Mouse (Mus musculus) left cerebral cortex, postnatal 10 days (tissue): ENCODE data around the gene Traf7. TPM values are rescaled to one million over a fixed set of nuclear protein-coding genes. Genes with fewer than 3 reads are reported as not detected.

Experiments
- DNase-seq, 2 experiments: peaks; one replicate each; pipeline ENCODE4 v3.0.0; 2021 to 2022; ENCODE audit warnings: low spot score in 2 of 2, mixed read lengths in 1 of 2; ENCODE audit errors: extremely low spot score in 1 of 2
- intact Hi-C: fragments of 180-260 bp; cut with DNase I; formaldehyde crosslinking; loops from one replicate; pipeline ENCODE4 v1.15.1; 2025
- total RNA-seq, 2 experiments: library from RNA; stranded (reverse); gene quantifications; 2 replicates each; pipeline ENCODE4 v1.2.3; 2021

The Traf7 gene
- total RNA-seq, 2 experiments from 2014 or later = 105 to 107 TPM

GRCm38 (mm10) chr17:24520450-24520849 lies 7.3 kb downstream of the Traf7 start:
- intact Hi-C loops = no loop called here
- DNase-seq = no peak

DNA sequence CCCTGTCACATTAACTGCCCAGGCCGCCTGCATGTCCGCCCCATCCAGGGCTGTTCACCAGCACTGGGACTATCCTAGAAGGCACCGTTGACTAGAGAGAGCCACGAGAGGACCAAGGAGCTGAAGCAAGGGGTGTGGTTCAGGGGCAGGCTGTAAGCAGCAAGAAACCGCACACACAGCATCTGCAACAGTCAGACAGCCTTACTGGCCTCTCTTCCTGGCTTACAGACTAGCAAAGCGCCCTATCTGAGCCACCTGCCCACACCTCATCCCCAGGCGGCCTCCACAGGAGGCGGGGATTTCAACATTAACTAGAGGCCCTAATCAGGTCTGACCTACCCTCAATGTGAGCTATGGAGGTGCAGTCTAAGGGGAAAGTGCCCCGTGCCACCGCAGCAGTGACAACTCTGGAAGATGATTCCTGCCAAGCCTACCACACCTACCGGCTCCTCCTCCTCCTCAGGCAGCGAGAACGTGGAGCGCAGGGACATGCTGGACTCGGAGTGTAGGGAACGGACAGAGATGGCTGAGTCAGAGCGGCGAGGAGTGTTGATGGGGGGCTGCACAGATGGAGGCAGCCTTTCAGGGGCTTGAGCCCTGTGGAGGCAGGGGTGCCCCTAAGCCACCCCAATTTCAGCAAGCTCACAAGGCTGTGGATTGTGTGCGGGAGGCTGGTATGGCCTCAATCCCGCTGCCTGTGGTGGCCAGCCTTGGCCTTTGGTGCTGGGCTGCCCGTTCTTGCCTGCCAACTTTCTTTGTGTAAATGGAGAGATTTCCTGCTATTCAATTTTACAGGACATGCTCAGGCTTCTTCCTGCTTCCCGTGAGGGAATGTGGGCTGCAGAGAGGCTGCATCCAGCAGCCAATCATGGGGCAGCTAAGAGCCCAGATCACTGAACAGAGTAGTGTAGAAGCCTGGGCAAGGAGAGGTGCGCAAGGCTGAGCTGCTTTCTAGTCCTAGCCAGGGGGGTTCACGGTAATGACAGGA lies 13.2 kb downstream of the Traf7 start:
- intact Hi-C loops = no loop called here
- peak in 1 of 2 experiments; percentile 43 for DNase-seq

DNA sequence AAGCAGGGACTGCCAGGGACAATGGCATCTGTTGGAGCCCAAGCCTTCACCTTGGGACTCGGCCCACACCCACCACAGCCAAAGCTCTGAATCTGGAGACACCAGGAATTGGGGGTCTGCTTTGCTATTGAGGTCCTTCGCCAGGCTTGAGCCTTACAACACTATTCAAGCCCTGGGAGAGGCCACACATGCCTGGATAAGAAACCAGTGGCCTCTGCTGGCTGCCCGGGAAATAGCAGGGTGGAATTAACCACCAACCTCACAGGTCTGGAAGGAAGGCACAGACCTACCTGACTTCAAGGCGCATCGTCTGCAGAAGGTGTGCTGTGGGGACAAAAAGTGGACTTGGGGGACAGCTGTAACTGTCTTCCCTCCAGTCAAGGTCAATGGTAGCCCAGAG lies 14.1 kb downstream of the Traf7 start:
- intact Hi-C loops = no loop called here
- peak in 1 of 2 experiments; percentile 69 for DNase-seq

GRCm38 (mm10) chr17:24507806-24508460 lies 19.8 kb downstream of the Traf7 start:
- no peak for DNase-seq
- intact Hi-C loops = no loop called here

- DNase-seq = peak in 1 of 2 experiments; percentile 47
Measured at GRCm38 (mm10) chr17:24507129-24507664, 20.5 kb downstream of the Traf7 start.

DNA sequence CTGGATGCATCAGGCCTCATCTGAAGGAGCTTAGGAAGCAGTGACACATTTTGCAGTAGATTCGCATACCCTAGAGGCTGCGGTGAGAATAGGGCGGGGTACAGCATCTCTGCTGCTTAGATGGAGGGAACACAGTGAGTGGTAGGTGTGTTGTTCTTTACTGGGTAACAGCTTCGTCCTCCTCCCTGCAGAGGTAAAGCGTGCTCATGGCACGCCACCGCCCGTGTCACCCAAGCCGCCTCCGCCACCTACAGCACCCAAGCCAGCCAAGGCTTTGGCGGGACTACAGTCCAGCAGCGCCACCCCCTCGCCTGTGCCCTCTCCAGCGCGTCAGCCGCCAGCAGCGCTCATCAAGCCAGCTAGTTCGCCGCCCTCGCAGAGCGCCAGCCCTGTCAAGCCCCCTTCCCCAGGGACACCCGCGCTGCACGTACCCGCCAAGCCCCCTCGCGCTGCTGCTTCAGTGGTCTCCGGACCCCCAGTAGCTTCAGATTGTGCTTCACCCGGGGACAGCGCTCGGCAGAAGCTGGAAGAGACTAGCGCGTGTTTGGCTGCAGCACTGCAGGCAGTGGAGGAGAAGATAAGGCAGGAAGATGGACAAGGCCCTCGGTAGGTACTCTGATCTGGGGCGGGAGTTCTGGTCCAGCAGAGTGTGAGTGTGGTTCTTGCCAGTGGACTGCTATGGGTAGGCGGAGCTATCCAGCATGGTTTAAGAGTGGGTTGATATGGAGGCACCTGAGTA lies 21.2 kb downstream of the Traf7 start:
- intact Hi-C loops = no loop called here
- peak in 1 of 2 experiments; percentile 63 for DNase-seq

More at GRCm38 (mm10) chr17:24507129-24507664, 20.5 kb downstream of the Traf7 start:
- intact Hi-C loops = no loop called here

GRCm38 (mm10) chr17:24505286-24505955 lies 22.3 kb downstream of the Traf7 start:
- DNase-seq = peak in 1 of 2 experiments; percentile 37
- intact Hi-C loops = no loop called here

DNA sequence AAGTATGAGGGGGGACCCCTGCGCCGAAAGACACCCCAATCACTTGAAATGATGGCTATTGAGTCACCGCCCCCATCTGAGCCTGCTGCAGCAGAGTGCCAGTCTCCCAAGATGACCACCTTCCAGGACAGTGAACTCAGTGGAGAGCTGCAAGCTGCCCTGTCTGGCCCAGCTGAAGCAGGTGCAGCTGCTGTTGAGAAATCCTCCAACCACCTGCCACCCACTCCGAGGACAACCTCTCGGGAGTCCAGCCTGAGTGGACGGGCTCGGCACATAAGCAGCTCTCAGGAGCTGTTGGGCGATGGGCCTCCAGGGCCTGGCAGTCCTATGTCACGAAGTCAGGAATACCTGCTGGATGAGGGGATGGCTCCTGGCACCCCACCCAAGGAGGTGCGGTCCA lies 23.7 kb downstream of the Traf7 start:
- intact Hi-C loops = no loop called here
- no peak for DNase-seq

DNA sequence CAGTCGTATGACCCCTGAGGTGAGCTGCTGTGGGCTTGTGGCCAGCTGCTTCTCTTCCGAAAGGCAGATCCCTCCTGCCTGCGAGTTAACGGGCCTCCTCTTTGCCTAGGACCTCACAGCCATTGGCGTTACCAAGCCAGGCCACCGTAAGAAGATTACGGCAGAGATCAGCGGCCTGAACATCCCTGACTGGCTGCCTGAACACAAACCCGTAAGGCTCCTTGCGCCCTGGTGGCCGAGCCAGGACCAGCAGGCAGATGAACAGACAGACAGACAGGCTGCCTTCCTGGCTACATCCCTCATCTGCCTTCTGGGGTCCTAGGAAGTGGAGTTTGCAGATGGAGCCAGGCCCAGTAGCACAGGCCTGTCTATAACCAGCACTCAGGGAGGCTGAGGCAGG lies 25.5 kb downstream of the Traf7 start:
- peak in 1 of 2 experiments; percentile 45 for DNase-seq
- intact Hi-C loops = no loop called here

- intact Hi-C loops = no loop called here
- DNase-seq = no peak
Measured at GRCm38 (mm10) chr17:24496026-24496425, 31.7 kb downstream of the Traf7 start.

GRCm38 (mm10) chr17:24495443-24495842 lies 32.3 kb downstream of the Traf7 start:
- DNase-seq = peak in 1 of 2 experiments; percentile 64
- intact Hi-C loops = no loop called here

GRCm38 (mm10) chr17:24494627-24495335 lies 33.0 kb downstream of the Traf7 start:
- intact Hi-C loops = no loop called here
- peak in 1 of 2 experiments; percentile 71 for DNase-seq

- DNase-seq = peak in 1 of 2 experiments; percentile 54
- intact Hi-C loops = no loop called here
Measured at GRCm38 (mm10) chr17:24490399-24490798, 37.3 kb downstream of the Traf7 start.

DNA sequence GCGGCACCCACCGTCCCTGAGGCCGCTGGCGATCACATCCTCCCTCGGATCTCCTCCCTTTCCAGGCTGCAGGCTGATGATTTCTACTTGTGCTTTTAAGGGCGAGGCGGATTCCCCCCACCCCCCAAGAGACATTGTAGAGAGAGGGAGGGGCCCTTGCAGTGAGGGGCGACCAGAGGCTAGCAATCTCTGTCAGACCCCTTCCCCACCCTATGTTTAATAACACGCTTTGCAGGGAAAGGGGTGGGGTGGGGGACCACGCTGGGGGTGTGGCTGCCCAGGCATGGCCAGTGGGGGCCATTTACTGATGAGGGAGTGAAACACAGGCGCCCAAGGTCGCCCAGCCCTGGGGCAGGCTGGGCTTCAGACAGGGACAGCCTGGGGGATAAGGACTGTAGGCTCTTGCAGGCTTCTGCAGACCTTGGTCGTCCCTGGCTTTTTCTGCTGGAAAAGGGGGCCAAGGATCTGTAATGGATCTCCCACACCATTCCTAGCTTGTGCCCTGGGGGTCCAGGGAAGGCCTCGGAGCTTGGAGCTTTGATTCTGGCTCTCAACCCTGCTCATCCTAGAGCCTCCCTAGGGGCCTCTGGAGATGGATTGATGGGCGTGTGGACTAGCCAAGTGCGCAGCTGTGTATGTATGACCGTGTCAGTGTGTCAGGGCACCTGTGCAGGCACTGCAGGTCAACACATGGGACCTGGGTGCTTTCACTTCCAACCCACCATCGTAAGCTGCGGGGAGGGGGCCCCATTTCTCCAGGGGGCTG lies 38.3 kb downstream of the Traf7 start:
- intact Hi-C loops = no loop called here
- DNase-seq = no peak

GRCm38 (mm10) chr17:24488662-24489264 lies 39.0 kb downstream of the Traf7 start:
- DNase-seq = peak in 1 of 2 experiments; percentile 77
- intact Hi-C loops = no loop called here

DNA sequence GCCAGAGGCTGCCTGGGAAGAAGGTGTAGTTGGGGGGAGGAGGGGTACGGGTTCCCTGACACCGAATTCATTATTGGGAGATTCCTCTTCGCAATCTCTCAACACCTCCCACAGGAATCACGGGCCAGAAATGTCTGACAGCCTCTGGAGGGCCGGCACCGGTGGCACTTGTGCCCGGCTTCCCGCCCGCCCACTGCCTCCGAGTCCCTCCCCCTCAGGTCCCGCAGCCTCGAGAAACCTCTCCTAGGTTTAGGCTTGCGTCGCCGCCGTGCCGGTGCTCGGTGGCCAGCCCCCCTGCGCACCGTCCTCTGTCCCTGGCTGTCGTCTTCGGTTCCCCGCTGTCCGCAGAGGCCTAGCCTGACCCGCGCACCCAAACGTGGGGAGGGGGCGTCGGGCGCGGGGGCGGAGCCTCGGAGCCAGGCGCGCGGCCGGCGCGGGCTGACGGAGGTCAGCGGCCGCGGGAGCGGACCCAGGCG lies 39.5 kb downstream of the Traf7 start, which contains the start of gene Caskin1:
TSS of gene Caskin1 (plus strand) at position 416 of the 476 bp plus-strand sequence.
- intact Hi-C loops = no loop called here
- peak in 1 of 2 experiments; percentile 68 for DNase-seq
